Mouse (Mus musculus): ENCODE measurements around the gene Plekhg5. TPM values are rescaled to one million over a fixed set of nuclear protein-coding genes. Genes with fewer than 3 reads are reported as not detected.

Gene Plekhg5
- polyA plus RNA-seq, 2 experiments, result 2.6 to 4.7 TPM

- H3K4me3 ChIP-seq (ENCODE audit: insufficient read depth in 1 of 2, low read depth in 2 of 2, low read length in 2 of 2), result no peak overlapping the region
- H3K27me3 ChIP-seq (ENCODE audit: control insufficient read depth, insufficient read depth, low read length), result no peaks in the 10 kb centered on the region
- 64% methylated on average over 3 of the region's 3 CpGs for WGBS (ENCODE audit: insufficient replicate concordance)
- no peaks in the 10 kb centered on the region for H3K9me3 ChIP-seq (ENCODE audit: control insufficient read depth, low read length)
- H3K36me3 ChIP-seq (replicated peaks; ENCODE audit: control insufficient read depth, insufficient read depth, low read depth), result no peaks in the 10 kb centered on the region
- H3K9ac ChIP-seq (replicated peaks), result no peak overlapping the region
- H3K4me1 ChIP-seq (replicated peaks; ENCODE audit: control insufficient read depth in 2 of 2, insufficient read depth in 2 of 2, low read length in 1 of 2), result no peaks in the 10 kb centered on the region
- no peak overlapping the region for H3K4me2 ChIP-seq (ENCODE audit: low read depth)
- DNase-seq (ENCODE audit: low read depth in 3 of 3, low spot score in 3 of 3) (no peak), ATAC-seq (ENCODE audit: insufficient read depth) (no peak)
- TF ChIP-seq EP300 (IDR thresholded peaks at IDR 0.05; ENCODE audit: low read depth), result no peak
- no peak for TF ChIP-seq CTCF (IDR thresholded peaks at IDR 0.05; ENCODE audit: low read depth)
- H3K27ac ChIP-seq, result no peak overlapping the region
These were observed 3.1 kb upstream of the Plekhg5 start for GRCm38 (mm10) chr4:152069245-152069644.

DNA sequence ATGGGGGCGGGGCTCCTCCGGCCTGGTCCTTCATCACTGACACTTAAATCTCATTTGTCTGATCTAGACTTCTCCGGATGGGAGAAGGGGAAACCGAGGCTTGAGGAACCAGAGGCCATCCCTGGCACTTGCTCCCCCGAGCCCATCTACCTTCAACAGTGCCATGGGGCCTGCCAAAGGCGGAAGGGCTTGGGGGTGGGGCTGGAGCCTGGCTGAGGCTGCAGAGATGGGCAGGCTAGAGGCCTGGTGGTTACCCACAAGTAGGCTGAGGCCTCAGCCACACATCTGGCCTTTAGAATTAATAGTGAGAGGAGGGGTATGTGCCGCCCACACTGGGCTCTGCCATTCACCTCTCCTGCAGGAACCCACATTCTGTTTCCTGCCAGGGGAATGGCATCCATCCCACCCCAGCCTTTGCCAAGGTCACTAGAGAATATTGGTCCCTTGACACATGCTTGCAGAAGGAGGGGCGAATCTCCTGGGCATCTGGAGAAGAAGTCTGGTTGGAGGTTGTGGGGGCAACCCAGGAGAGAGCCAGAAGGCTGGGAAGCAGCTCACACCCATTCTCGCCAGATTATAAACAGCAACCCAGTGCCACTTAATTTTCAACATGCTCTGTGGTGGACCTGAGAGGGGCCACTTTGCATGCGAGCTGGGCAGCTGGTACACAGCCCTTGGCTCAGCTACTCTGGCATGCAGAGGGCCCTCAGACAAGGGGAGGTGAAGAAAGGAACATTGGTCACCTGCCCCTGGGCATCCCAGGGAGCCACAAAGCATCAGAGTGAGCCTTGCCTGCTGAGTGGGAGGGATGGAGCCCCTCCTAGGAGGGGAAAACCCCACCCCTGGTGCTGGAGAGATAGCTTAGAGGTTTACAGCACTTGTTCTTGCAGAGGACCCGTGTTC is 1.6 kb upstream of the Plekhg5 start:
- no peaks in the 10 kb centered on the region for H3K9me3 ChIP-seq (ENCODE audit: control insufficient read depth, low read length)
- H3K4me2 ChIP-seq (ENCODE audit: low read depth), result no peak overlapping the region
- ATAC-seq (ENCODE audit: insufficient read depth), result no peak
- no peaks in the 10 kb centered on the region for H3K4me1 ChIP-seq (replicated peaks; ENCODE audit: control insufficient read depth in 2 of 2, insufficient read depth in 2 of 2, low read length in 1 of 2)
- WGBS (ENCODE audit: insufficient replicate concordance), result 41% methylated on average over 11 of the region's 11 CpGs
- H3K27ac ChIP-seq, result no peak overlapping the region
- H3K4me3 ChIP-seq (ENCODE audit: insufficient read depth in 1 of 2, low read depth in 2 of 2, low read length in 2 of 2), result no peak overlapping the region
- no peak overlapping the region for H3K9ac ChIP-seq (replicated peaks)
- H3K27me3 ChIP-seq (ENCODE audit: control insufficient read depth, insufficient read depth, low read length), result no peaks in the 10 kb centered on the region
- no peaks in the 10 kb centered on the region for H3K36me3 ChIP-seq (replicated peaks; ENCODE audit: control insufficient read depth, insufficient read depth, low read depth)
- no peak for DNase-seq (ENCODE audit: low read depth in 3 of 3, low spot score in 3 of 3)
- no peak for TF ChIP-seq EP300 (IDR thresholded peaks at IDR 0.05; ENCODE audit: low read depth)
- TF ChIP-seq CTCF (IDR thresholded peaks at IDR 0.05; ENCODE audit: low read depth), result no peak

DNA sequence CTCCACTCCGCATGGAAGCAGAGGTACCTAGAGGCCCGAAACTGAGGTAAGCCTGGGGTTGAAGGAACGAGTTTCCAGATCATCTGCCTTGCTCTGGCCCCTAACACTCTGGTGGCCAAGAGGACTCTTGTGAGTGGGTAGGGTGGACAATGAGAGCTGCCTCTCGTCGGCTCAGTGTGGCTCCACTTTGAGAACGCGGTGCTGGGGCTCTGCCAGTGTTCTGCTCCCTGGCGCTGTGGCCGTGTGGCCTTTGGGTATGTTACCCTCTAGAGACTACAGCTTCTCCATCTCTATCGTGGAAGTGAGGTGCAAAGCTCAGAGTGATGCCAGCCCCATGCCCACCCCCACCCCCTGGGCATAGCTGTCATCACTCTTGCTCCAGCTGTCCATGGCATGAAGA is 357 bp downstream of the Plekhg5 start:
- Histone ChIP-seq H3K27me3 (ENCODE audit: control insufficient read depth, insufficient read depth, low read length) (no peaks in the 10 kb centered on the region), H3K36me3 (replicated peaks; ENCODE audit: control insufficient read depth, insufficient read depth, low read depth) (no peaks in the 10 kb centered on the region), H3K9ac (replicated peaks) (no peak overlapping the region), H3K4me1 (replicated peaks; ENCODE audit: control insufficient read depth in 2 of 2, insufficient read depth in 2 of 2, low read length in 1 of 2) (no peaks in the 10 kb centered on the region), H3K4me3 (ENCODE audit: insufficient read depth in 1 of 2, low read depth in 2 of 2, low read length in 2 of 2) (no peak overlapping the region), H3K9me3 (ENCODE audit: control insufficient read depth, low read length) (no peaks in the 10 kb centered on the region), H3K4me2 (ENCODE audit: low read depth) (no peak overlapping the region), H3K27ac (no peak overlapping the region)
- no peak for TF ChIP-seq CTCF (IDR thresholded peaks at IDR 0.05; ENCODE audit: low read depth)
- no peak for TF ChIP-seq EP300 (IDR thresholded peaks at IDR 0.05; ENCODE audit: low read depth)
- DNase-seq (ENCODE audit: low read depth in 3 of 3, low spot score in 3 of 3), result no peak
- WGBS (ENCODE audit: insufficient replicate concordance), result 57% methylated on average over 10 of the region's 10 CpGs
- no peak for ATAC-seq (ENCODE audit: insufficient read depth)

- no peaks in the 10 kb centered on the region for H3K27me3 ChIP-seq (ENCODE audit: control insufficient read depth, insufficient read depth, low read length)
- no peak for TF ChIP-seq CTCF (IDR thresholded peaks at IDR 0.05; ENCODE audit: low read depth)
- no peak for TF ChIP-seq EP300 (IDR thresholded peaks at IDR 0.05; ENCODE audit: low read depth)
- H3K36me3 ChIP-seq (replicated peaks; ENCODE audit: control insufficient read depth, insufficient read depth, low read depth), result no peaks in the 10 kb centered on the region
- no peak overlapping the region for H3K27ac ChIP-seq
- no peak overlapping the region for H3K9ac ChIP-seq (replicated peaks)
- no peaks in the 10 kb centered on the region for H3K4me1 ChIP-seq (replicated peaks; ENCODE audit: control insufficient read depth in 2 of 2, insufficient read depth in 2 of 2, low read length in 1 of 2)
- no peaks in the 10 kb centered on the region for H3K9me3 ChIP-seq (ENCODE audit: control insufficient read depth, low read length)
- no peak overlapping the region for H3K4me3 ChIP-seq (ENCODE audit: insufficient read depth in 1 of 2, low read depth in 2 of 2, low read length in 2 of 2)
- DNase-seq (ENCODE audit: low read depth in 3 of 3, low spot score in 3 of 3), result no peak
- no peak overlapping the region for H3K4me2 ChIP-seq (ENCODE audit: low read depth)
- 63% methylated on average over 6 of the region's 6 CpGs for WGBS (ENCODE audit: insufficient replicate concordance)
- no peak for ATAC-seq (ENCODE audit: insufficient read depth)
These were observed 1.4 kb downstream of the Plekhg5 start for GRCm38 (mm10) chr4:152073715-152074114.

GRCm38 (mm10) chr4:152074548-152074947 is 2.2 kb downstream of the Plekhg5 start:
- H3K36me3 ChIP-seq (replicated peaks; ENCODE audit: control insufficient read depth, insufficient read depth, low read depth), result no peaks in the 10 kb centered on the region
- no peak overlapping the region for H3K9ac ChIP-seq (replicated peaks)
- no peak for ATAC-seq (ENCODE audit: insufficient read depth)
- H3K9me3 ChIP-seq (ENCODE audit: control insufficient read depth, low read length), result no peaks in the 10 kb centered on the region
- H3K4me2 ChIP-seq (ENCODE audit: low read depth), result no peak overlapping the region
- H3K4me3 ChIP-seq (ENCODE audit: insufficient read depth in 1 of 2, low read depth in 2 of 2, low read length in 2 of 2), result no peak overlapping the region
- H3K4me1 ChIP-seq (replicated peaks; ENCODE audit: control insufficient read depth in 2 of 2, insufficient read depth in 2 of 2, low read length in 1 of 2), result no peaks in the 10 kb centered on the region
- WGBS (ENCODE audit: insufficient replicate concordance), result 79% methylated on average over 9 of the region's 9 CpGs
- DNase-seq (ENCODE audit: low read depth in 3 of 3, low spot score in 3 of 3), result no peak
- TF ChIP-seq EP300 (IDR thresholded peaks at IDR 0.05; ENCODE audit: low read depth) (no peak), CTCF (IDR thresholded peaks at IDR 0.05; ENCODE audit: low read depth) (peak; percentile 57)
- H3K27me3 ChIP-seq (ENCODE audit: control insufficient read depth, insufficient read depth, low read length), result no peaks in the 10 kb centered on the region
- no peak overlapping the region for H3K27ac ChIP-seq
